Mouse (Mus musculus): ENCODE measurements around the gene Cyp3a57. TPM values are rescaled to one million over a fixed set of nuclear protein-coding genes. Genes with fewer than 3 reads are reported as not detected.
"Not testable (repeated sequence)": the region's sequence is repeated elsewhere in the genome, so short reads cannot be mapped to it uniquely, and the experiment has no call there.

Cyp3a57 gene
- total RNA-seq (2014; fragmentation: Nextera tagmentation) (not detected in 2 replicates), total RNA-seq (2017) (0.23 TPM in 1 of 2 replicates, not detected in the other), polyA plus RNA-seq (2012) (not detected in 2 replicates)

GRCm38 (mm10) chr5:145344941-145345340, at the start of gene Cyp3a57:
Cyp3a57 (plus strand) TSS chr5:145345279.
- ATAC-seq (ENCODE audit: extremely low read depth, insufficient number of reproducible peaks, low FRiP score, poor library complexity, severe bottlenecking) (no peak), DNase-seq (ENCODE audit: low spot score) (no peak)
- TF ChIP-seq TAL1 (conservative IDR thresholded peaks at IDR 0.05; ENCODE audit: low read depth, low read length) (no peak), GATA1 (IDR thresholded peaks at IDR 0.05; ENCODE audit: borderline replicate concordance, low read length) (no peak), CTCF (IDR thresholded peaks at IDR 0.05; ENCODE audit: low read depth, low read length) (no peak), POLR2AphosphoS5 (IDR thresholded peaks at IDR 0.05; ENCODE audit: insufficient replicate concordance, low read depth, low read length) (no peak), GATA2 (IDR thresholded peaks at IDR 0.05; ENCODE audit: borderline replicate concordance, low read depth, low read length) (no peak)
- Histone ChIP-seq H3K4me1 (ENCODE audit: insufficient read depth, low read depth, low read length) (no peaks in the 10 kb centered on the region), H3K9me3 (replicated peaks) (no peaks in the 10 kb centered on the region), H3K36me3 (replicated peaks) (no peaks in the 10 kb centered on the region), H3K27me3 (ENCODE audit: insufficient read depth, low read length) (no peaks in the 10 kb centered on the region), H3K4me3 (ENCODE audit: low read depth, low read length) (no peak within 1 kb of the TSS)

GRCm38 (mm10) chr5:145300469-145300868, 44.6 kb upstream of the Cyp3a57 start:
- no peak for TF ChIP-seq GATA2 (IDR thresholded peaks at IDR 0.05; ENCODE audit: borderline replicate concordance, low read depth, low read length)
- TF ChIP-seq POLR2AphosphoS5 (IDR thresholded peaks at IDR 0.05; ENCODE audit: insufficient replicate concordance, low read depth, low read length), result no peak
- no peak for TF ChIP-seq TAL1 (conservative IDR thresholded peaks at IDR 0.05; ENCODE audit: low read depth, low read length)
- TF ChIP-seq CTCF (IDR thresholded peaks at IDR 0.05; ENCODE audit: low read depth, low read length), result no peak
- no peak for TF ChIP-seq GATA1 (IDR thresholded peaks at IDR 0.05; ENCODE audit: borderline replicate concordance, low read length)
- DNase-seq (ENCODE audit: low spot score) (no peak), ATAC-seq (ENCODE audit: extremely low read depth, insufficient number of reproducible peaks, low FRiP score, poor library complexity, severe bottlenecking) (no peak)
- Histone ChIP-seq H3K27me3 (ENCODE audit: insufficient read depth, low read length) (no peaks in the 10 kb centered on the region), H3K4me3 (ENCODE audit: low read depth, low read length) (no peak overlapping the region), H3K9me3 (replicated peaks) (no peaks in the 10 kb centered on the region), H3K4me1 (ENCODE audit: insufficient read depth, low read depth, low read length) (no peaks in the 10 kb centered on the region), H3K36me3 (replicated peaks) (no peaks in the 10 kb centered on the region)

- not testable (repeated sequence) for H3K4me3 ChIP-seq (ENCODE audit: low read depth, low read length); H3K27me3 ChIP-seq (ENCODE audit: insufficient read depth, low read length); H3K36me3 ChIP-seq (replicated peaks); H3K9me3 ChIP-seq (replicated peaks); H3K4me1 ChIP-seq (ENCODE audit: insufficient read depth, low read depth, low read length); DNase-seq (ENCODE audit: low spot score); ATAC-seq (ENCODE audit: extremely low read depth, insufficient number of reproducible peaks, low FRiP score, poor library complexity, severe bottlenecking)
Observed at GRCm38 (mm10) chr5:145301796-145302195, 43.3 kb upstream of the Cyp3a57 start.

GRCm38 (mm10) chr5:145302424-145302823, 42.7 kb upstream of the Cyp3a57 start:
- Histone ChIP-seq H3K4me3 (ENCODE audit: low read depth, low read length) (no peak overlapping the region), H3K9me3 (replicated peaks) (no peaks in the 10 kb centered on the region), H3K27me3 (ENCODE audit: insufficient read depth, low read length) (no peaks in the 10 kb centered on the region), H3K4me1 (ENCODE audit: insufficient read depth, low read depth, low read length) (no peaks in the 10 kb centered on the region), H3K36me3 (replicated peaks) (no peaks in the 10 kb centered on the region)
- ATAC-seq (ENCODE audit: extremely low read depth, insufficient number of reproducible peaks, low FRiP score, poor library complexity, severe bottlenecking), result no peak
- no peak for TF ChIP-seq GATA1 (IDR thresholded peaks at IDR 0.05; ENCODE audit: borderline replicate concordance, low read length)
- TF ChIP-seq CTCF (IDR thresholded peaks at IDR 0.05; ENCODE audit: low read depth, low read length), result no peak
- no peak for TF ChIP-seq GATA2 (IDR thresholded peaks at IDR 0.05; ENCODE audit: borderline replicate concordance, low read depth, low read length)
- TF ChIP-seq TAL1 (conservative IDR thresholded peaks at IDR 0.05; ENCODE audit: low read depth, low read length), result no peak
- TF ChIP-seq POLR2AphosphoS5 (IDR thresholded peaks at IDR 0.05; ENCODE audit: insufficient replicate concordance, low read depth, low read length), result no peak
- no peak for DNase-seq (ENCODE audit: low spot score)

- H3K9me3 ChIP-seq (replicated peaks); H3K36me3 ChIP-seq (replicated peaks); H3K27me3 ChIP-seq (ENCODE audit: insufficient read depth, low read length); DNase-seq (ENCODE audit: low spot score); H3K4me3 ChIP-seq (ENCODE audit: low read depth, low read length); H3K4me1 ChIP-seq (ENCODE audit: insufficient read depth, low read depth, low read length); ATAC-seq (ENCODE audit: extremely low read depth, insufficient number of reproducible peaks, low FRiP score, poor library complexity, severe bottlenecking): not testable (repeated sequence)
Observed at GRCm38 (mm10) chr5:145306953-145307352, 38.1 kb upstream of the Cyp3a57 start.

- not testable (repeated sequence) for DNase-seq (ENCODE audit: low spot score); H3K9me3 ChIP-seq (replicated peaks); H3K4me3 ChIP-seq (ENCODE audit: low read depth, low read length); H3K4me1 ChIP-seq (ENCODE audit: insufficient read depth, low read depth, low read length); ATAC-seq (ENCODE audit: extremely low read depth, insufficient number of reproducible peaks, low FRiP score, poor library complexity, severe bottlenecking); H3K36me3 ChIP-seq (replicated peaks); H3K27me3 ChIP-seq (ENCODE audit: insufficient read depth, low read length)
Observed at GRCm38 (mm10) chr5:145307811-145308210, 37.3 kb upstream of the Cyp3a57 start.

- no peak for DNase-seq (ENCODE audit: low spot score)
- Histone ChIP-seq H3K4me1 (ENCODE audit: insufficient read depth, low read depth, low read length) (no peaks in the 10 kb centered on the region), H3K27me3 (ENCODE audit: insufficient read depth, low read length) (no peaks in the 10 kb centered on the region), H3K4me3 (ENCODE audit: low read depth, low read length) (no peak overlapping the region), H3K36me3 (replicated peaks) (no peaks in the 10 kb centered on the region), H3K9me3 (replicated peaks) (peaks cover 3% of the 10 kb centered on the region)
- no peak for ATAC-seq (ENCODE audit: extremely low read depth, insufficient number of reproducible peaks, low FRiP score, poor library complexity, severe bottlenecking)
- TF ChIP-seq GATA1 (IDR thresholded peaks at IDR 0.05; ENCODE audit: borderline replicate concordance, low read length) (no peak), POLR2AphosphoS5 (IDR thresholded peaks at IDR 0.05; ENCODE audit: insufficient replicate concordance, low read depth, low read length) (no peak), GATA2 (IDR thresholded peaks at IDR 0.05; ENCODE audit: borderline replicate concordance, low read depth, low read length) (no peak), TAL1 (conservative IDR thresholded peaks at IDR 0.05; ENCODE audit: low read depth, low read length) (no peak), CTCF (IDR thresholded peaks at IDR 0.05; ENCODE audit: low read depth, low read length) (no peak)
Observed at GRCm38 (mm10) chr5:145313845-145314244, 31.2 kb upstream of the Cyp3a57 start.
